Mouse (Mus musculus) induced T-regulatory cell, adult 2 months (primary cell): ENCODE results near the gene Chic2.

Source experiments
- DNase-seq: peaks from one replicate; pipeline ENCODE4 v3.0.0-alpha.2; 2012; ENCODE audit warnings: low read depth

Gene Chic2

GRCm38 (mm10) chr5:74975507-74975906 is 69.1 kb downstream of the Chic2 start:
- DNase-seq, result no peak

DNA sequence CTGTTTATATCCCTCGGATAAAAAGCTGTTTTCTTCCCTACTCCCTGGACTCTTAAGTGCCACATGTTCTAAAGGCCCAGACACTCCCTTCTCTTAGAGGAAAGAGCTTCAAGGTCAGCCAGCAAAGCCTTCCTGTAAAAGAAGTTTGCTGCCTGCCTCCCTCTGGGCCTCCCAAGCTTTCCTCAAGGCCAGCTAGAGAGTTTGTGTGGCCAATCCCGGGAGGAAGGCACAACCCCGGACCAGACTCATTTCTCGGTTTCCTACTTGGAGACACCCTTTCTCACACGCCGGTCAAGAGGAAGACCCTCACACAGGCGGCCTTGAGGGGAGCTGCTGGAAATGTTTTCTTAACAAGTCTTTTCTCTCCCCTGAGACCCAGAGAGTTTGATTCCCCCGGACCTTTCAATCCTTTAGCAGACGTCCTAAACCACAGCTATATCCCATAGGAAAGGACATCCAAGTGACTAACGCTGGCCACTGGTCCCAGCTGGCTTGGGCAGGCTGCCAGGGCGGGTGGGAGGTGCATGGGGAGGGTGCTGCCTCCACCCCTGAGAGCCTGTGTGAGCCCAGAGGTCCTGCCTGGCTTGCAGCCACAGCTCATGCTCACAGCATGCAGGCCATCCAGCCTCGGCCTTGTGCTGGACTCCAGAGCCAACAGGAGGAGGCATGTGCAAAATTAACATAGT is 69.7 kb downstream of the Chic2 start:
- no peak for DNase-seq

DNA sequence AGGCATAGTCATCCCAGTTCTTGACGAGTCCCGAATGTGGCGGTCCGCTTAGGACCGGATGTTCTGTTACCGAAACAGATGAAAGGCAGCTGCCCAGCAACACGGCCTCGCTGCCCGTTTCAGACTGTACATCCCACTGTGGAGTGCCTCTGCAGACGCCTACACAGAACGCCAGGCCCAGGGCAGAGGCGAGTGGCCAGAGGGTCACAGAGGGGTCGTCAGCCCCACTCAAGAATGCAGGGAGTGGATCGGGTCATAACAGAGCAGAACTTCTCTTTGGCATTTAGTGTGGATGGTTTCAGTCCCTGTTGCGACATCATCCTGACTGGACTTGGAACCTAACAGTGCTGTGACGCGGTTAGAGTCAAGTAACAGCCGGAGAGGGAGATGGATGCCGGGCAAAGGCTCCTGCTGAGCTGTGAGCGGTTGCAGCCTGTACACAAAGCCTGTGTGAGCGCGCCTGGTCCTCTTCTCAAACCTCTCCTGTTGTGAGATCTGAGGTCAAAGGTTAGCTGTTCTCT is 70.5 kb downstream of the Chic2 start:
- DNase-seq, result no peak

DNA sequence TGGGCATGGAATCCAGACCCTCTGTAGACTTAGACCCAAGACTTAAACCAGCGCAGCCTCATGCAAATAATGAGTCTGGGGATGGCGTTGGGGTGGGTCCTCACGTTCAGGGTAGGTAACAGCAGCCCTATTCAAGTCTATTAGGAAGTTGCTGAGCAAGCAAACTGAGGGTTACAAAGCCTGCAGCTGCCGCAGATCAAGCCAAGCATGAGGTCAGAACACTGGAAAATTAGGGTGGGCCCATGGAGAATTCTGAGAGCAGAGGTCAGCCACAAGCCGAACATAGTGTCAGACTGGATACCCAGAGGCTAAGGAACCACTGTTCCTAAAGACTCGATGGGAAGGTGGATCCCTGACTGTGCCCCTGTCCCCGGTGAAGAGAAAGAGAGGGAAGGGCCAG is 73.2 kb downstream of the Chic2 start:
- DNase-seq, result no peak

- no peak for DNase-seq
These were observed 75.2 kb downstream of the Chic2 start for GRCm38 (mm10) chr5:74969341-74969740.

- no peak for DNase-seq
These were observed 76.7 kb downstream of the Chic2 start for GRCm38 (mm10) chr5:74967882-74968281.

DNA sequence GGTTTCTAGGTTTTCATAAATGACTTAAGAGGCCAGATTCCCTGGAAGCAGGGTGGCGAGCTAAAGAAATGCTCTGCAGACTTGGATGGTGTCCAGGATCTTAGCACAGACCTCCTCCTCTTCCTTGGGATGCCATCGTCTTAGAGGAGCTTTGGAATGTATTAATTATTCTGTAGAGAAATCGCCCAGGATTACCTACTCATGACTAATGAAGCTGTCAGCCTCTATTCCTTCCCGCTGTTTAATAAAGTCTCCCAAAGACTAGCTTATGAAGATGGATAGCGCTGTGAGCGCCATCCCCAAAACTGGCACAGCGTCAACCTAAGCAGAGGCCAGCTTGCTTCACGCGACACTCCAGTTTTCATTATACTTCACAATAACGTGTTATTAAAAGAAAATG is 77.7 kb downstream of the Chic2 start:
- DNase-seq, result no peak

- DNase-seq, result no peak
These were observed 81.8 kb downstream of the Chic2 start for GRCm38 (mm10) chr5:74962771-74963170.

DNA sequence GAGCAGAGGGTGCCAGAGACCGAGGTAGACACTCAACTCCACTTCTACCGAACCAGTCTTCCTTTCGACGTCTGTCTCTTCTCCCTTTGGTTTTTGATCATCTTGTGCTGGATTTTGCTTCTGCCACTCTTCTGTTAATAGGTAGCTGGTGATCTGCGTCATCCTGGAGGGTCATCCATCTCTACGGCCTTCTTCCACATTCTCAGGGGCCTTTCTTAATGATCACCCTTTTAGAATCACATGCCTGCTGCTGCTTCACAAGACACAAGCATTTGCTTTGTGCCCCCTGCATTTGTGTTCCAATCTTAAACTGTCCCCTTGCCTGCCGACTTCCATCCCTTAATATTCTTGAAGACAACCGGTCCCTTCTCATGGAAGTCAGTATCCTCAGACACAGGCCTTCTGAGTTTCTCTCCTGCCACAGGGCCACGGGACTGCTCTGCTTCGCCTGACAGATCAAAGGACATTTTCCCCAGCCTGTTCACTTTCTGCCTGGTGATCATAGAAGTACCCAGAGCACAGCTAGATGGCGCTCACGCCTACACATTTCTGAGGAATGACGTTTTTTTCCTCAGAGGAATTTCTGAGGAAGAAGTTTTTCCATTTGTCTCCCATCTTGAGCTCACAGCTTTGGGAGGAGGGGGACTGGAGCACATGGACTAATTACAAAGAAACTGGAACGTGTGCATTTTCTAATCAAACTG is 83.6 kb downstream of the Chic2 start:
- DNase-seq, result peak; percentile 25

- no peak for DNase-seq
These were observed 84.3 kb downstream of the Chic2 start for GRCm38 (mm10) chr5:74960306-74960705.

DNA sequence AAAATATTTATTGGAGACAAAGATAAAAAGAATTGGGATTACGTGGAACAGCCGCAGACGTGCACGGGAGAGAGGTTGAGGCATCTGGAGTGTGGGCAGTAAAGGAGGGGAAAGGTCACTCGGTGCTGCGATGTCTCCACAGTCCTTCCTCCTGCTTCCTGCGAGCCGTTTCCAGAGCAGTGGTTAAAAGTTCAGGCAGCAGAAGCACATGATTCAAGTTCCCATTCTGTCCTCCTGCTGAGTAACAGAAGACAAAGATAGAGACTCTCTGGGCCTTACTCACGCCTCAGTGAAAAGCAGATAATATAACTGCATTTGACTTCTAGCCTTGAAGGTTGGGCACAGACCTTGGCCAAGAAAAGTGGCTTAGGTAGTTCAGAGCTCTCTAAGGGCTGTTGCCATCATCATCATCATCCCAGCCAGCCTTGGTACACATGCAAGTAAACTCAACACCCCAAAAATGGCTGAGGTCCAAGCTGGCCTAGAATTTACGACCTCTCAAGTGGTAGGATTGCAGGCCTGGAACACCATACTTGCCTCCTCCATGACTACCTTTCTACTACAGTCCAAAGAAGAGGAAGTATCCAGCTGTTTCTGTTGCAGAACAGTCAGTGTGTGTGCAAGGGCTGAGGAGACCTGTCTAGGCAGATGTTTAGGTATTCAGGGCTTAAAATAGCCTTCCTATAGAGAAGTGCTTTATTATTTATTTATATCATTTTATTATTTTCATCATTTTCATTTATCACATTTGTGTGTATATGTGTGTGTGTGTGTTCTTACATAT is 87.1 kb downstream of the Chic2 start:
- DNase-seq, result no peak

DNA sequence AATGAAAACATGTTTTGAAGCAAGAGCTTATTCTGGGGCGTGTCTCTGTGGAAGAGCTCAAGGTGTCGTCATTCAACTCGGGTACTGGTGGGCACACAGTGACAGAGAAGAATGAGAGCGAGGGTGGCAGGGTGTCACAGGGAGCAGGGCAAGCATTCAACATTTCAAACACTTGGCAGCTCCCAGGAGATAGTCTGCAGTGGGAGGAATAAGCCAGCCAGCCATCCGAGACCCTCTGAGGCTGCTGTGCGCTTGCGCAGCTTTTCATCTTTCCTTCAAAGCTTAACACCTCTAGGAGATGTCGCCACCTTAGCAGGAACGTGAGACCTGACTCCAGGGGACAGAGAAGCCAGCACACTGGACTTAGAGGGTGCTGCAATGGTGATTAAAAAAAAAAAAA is 88.2 kb downstream of the Chic2 start:
- no peak for DNase-seq

- DNase-seq, result no peak
These were observed 89.0 kb downstream of the Chic2 start for GRCm38 (mm10) chr5:74955565-74955964.

GRCm38 (mm10) chr5:74952938-74953337 is 91.6 kb downstream of the Chic2 start:
- no peak for DNase-seq

- no peak for DNase-seq
These were observed 93.2 kb downstream of the Chic2 start for GRCm38 (mm10) chr5:74951375-74951774.

DNA sequence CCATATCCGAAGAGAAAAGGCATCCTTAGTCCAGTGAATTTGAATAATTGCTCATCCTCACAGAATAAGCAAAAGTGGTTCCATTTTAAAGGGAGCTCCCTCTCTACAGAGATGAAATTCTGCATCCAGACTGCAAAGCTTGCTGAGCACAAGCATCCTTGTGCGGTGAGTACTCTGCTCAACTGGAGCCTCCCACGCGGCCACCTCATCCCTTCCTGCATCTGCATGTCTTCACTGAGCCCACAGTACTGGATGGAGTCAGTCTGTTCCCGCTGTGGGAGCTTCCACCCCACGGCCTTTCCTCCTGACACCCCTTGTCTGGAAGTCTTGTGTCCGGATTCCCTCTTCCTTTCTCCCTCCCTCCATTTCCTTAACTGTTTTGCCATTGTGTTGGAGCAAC is 95.3 kb downstream of the Chic2 start:
- DNase-seq, result no peak

GRCm38 (mm10) chr5:74948482-74948881 is 96.1 kb downstream of the Chic2 start:
- no peak for DNase-seq
